Mouse (Mus musculus) neural tube, embryonic 14.5 days (tissue): ENCODE measurements around the gene Gm38392. TPM values are rescaled to one million over a fixed set of nuclear protein-coding genes. Genes with fewer than 3 reads are reported as not detected.

Experiments
- ATAC-seq: fragments of 200-750 bp; cut with Nextera tagmentation; 2 replicates; pipeline ENCODE4 v1.8.0; 2017; ENCODE audit warnings: low read depth, mild to moderate bottlenecking, moderate TSS enrichment, moderate library complexity
- H3K27ac ChIP-seq: fragments of 300-500 bp; sonication (generic); 2 replicates; pipeline ENCODE4 v1.5.1; 2014; ENCODE audit warnings: low read depth, mild to moderate bottlenecking, control low read depth, low read length, moderate library complexity, mixed read lengths
- H3K27me3 ChIP-seq: fragments of 300-500 bp; sonication (generic); 2 replicates; pipeline ENCODE4 v1.6.1; 2014; ENCODE audit warnings: low read length; ENCODE audit not compliant: control insufficient read depth, insufficient read depth
- H3K36me3 ChIP-seq: fragments of 300-500 bp; sonication (generic); 2 replicates; pipeline ENCODE4 v1.6.1; 2014; ENCODE audit warnings: low read length, mixed read lengths; ENCODE audit not compliant: control insufficient read depth, insufficient read depth
- H3K4me1 ChIP-seq: fragments of 300-500 bp; sonication (generic); 2 replicates; pipeline ENCODE4 v1.6.1; 2014; ENCODE audit warnings: low read length; ENCODE audit not compliant: control insufficient read depth, insufficient read depth
- H3K4me2 ChIP-seq: fragments of 300-500 bp; sonication (generic); 2 replicates; pipeline ENCODE4 v1.6.1; 2014; ENCODE audit warnings: mild to moderate bottlenecking, low read depth, low read length, control low read depth
- H3K4me3 ChIP-seq: fragments of 300-500 bp; sonication (generic); 2 replicates; pipeline ENCODE4 v1.5.1; 2014; ENCODE audit warnings: low read depth, low read length, control low read depth, mixed read lengths
- H3K9ac ChIP-seq: fragments of 300-500 bp; sonication (generic); replicated peaks from 2 replicates; pipeline ENCODE4 v1.6.1; 2014; ENCODE audit warnings: low read depth, mild to moderate bottlenecking, control low read depth, low read length, mixed read lengths
- H3K9me3 ChIP-seq: fragments of 300-500 bp; sonication (generic); 2 replicates; pipeline ENCODE4 v1.6.1; 2016; ENCODE audit warnings: low read length; ENCODE audit not compliant: control insufficient read depth
- WGBS: fragments of 180-500 bp; shearing (Covaris S2); extraction: QIAGEN DNeasy Blood & Tissue Kit; methylation state at CpG from one replicate; pipeline ENCODE4 v1.1.7; 2014; 5-methylcytosine and 5-hydroxymethylcytosine counted together
- polyA plus RNA-seq: library from polyadenylated mRNA; unstranded; fragments of >200 nt; fragmentation: Nextera tagmentation; extraction: Ambion mirVana; gene quantifications from 2 replicates; pipeline ENCODE4 v1.2.1, GENCODE M21; 2014

The Gm38392 gene
- polyA plus RNA-seq: 0.72 TPM in 1 of 2 replicates, not detected in the other

- no peak for ATAC-seq
- H3K27ac ChIP-seq: no peak within 1 kb of the TSS
- no peak within 1 kb of the TSS for H3K9ac ChIP-seq
- H3K4me2 ChIP-seq: no peak within 1 kb of the TSS
- H3K9me3 ChIP-seq: no peaks in the 10 kb centered on the region
- H3K4me3 ChIP-seq: no peak within 1 kb of the TSS
- H3K36me3 ChIP-seq: no peaks in the 10 kb centered on the region
- H3K27me3 ChIP-seq: no peaks in the 10 kb centered on the region
- over 99% methylated on average over 4 of the region's 4 CpGs for WGBS
- H3K4me1 ChIP-seq: no peaks in the 10 kb centered on the region
Measured at GRCm38 (mm10) chr3:88287110-88287509, at the start of gene Gm38392. TSS of gene Gm38392 (minus strand) at chr3:88287210.

GRCm38 (mm10) chr3:88336058-88337013, 49.3 kb upstream of the Gm38392 start, which contains the start of the genes Tmem79 and Smg5:
TSS of gene Tmem79 (minus strand) at chr3:88336148.
TSS of gene Smg5 (plus strand) at chr3:88336260.
- Histone ChIP-seq H3K27me3 (no peaks in the 10 kb centered on the region), H3K4me2 (peak within 1 kb of the TSS; percentile 84), H3K4me1 (peaks cover 15% of the 10 kb centered on the region), H3K27ac (peak within 1 kb of the TSS; percentile 95), H3K4me3 (peak within 1 kb of the TSS; percentile 74), H3K36me3 (no peaks in the 10 kb centered on the region), H3K9ac (peak within 1 kb of the TSS; percentile 93), H3K9me3 (no peaks in the 10 kb centered on the region)
- 3% methylated on average over 49 of the region's 66 CpGs for WGBS
- peak; percentile 97 for ATAC-seq

- no peaks in the 10 kb centered on the region for H3K27me3 ChIP-seq
- H3K4me1 ChIP-seq: peaks cover 15% of the 10 kb centered on the region
- H3K9ac ChIP-seq: peak overlapping the region; percentile 93
- no peaks in the 10 kb centered on the region for H3K36me3 ChIP-seq
- H3K27ac ChIP-seq: peak overlapping the region; percentile 95
- 1% methylated on average over 27 of the region's 27 CpGs for WGBS
- peak; percentile 74 for ATAC-seq
- H3K4me3 ChIP-seq: peak overlapping the region; percentile 74
- peak overlapping the region; percentile 84 for H3K4me2 ChIP-seq
- H3K9me3 ChIP-seq: no peaks in the 10 kb centered on the region
Measured at GRCm38 (mm10) chr3:88335436-88336053, 48.5 kb upstream of the Gm38392 start.

GRCm38 (mm10) chr3:88334902-88335435, 48.0 kb upstream of the Gm38392 start:
- Histone ChIP-seq H3K4me1 (peaks cover 15% of the 10 kb centered on the region), H3K36me3 (no peaks in the 10 kb centered on the region), H3K27me3 (no peaks in the 10 kb centered on the region), H3K27ac (no peak overlapping the region), H3K4me2 (peak overlapping the region; percentile 84), H3K4me3 (peak overlapping the region; percentile 74), H3K9ac (peak overlapping the region; percentile 93), H3K9me3 (no peaks in the 10 kb centered on the region)
- no peak for ATAC-seq
- WGBS: 35% methylated on average over 3 of the region's 3 CpGs

GRCm38 (mm10) chr3:88334029-88334658, 47.1 kb upstream of the Gm38392 start:
- H3K27ac ChIP-seq: no peak overlapping the region
- H3K9ac ChIP-seq: no peak overlapping the region
- no peaks in the 10 kb centered on the region for H3K27me3 ChIP-seq
- H3K4me2 ChIP-seq: no peak overlapping the region
- no peak overlapping the region for H3K4me3 ChIP-seq
- no peaks in the 10 kb centered on the region for H3K36me3 ChIP-seq
- peaks cover 15% of the 10 kb centered on the region for H3K4me1 ChIP-seq
- 63% methylated on average over 12 of the region's 12 CpGs for WGBS
- no peak for ATAC-seq
- no peaks in the 10 kb centered on the region for H3K9me3 ChIP-seq

- Histone ChIP-seq H3K9ac (no peak overlapping the region), H3K4me1 (peaks cover 4% of the 10 kb centered on the region), H3K27me3 (no peaks in the 10 kb centered on the region), H3K27ac (no peak overlapping the region), H3K4me3 (no peak overlapping the region), H3K36me3 (no peaks in the 10 kb centered on the region), H3K4me2 (no peak overlapping the region), H3K9me3 (no peaks in the 10 kb centered on the region)
- no peak for ATAC-seq
- 20% methylated on average over 2 of the region's 2 CpGs for WGBS
Measured at GRCm38 (mm10) chr3:88331282-88331681, 44.3 kb upstream of the Gm38392 start.

GRCm38 (mm10) chr3:88328956-88329355, 41.9 kb upstream of the Gm38392 start:
- H3K27ac ChIP-seq: no peak overlapping the region
- no peaks in the 10 kb centered on the region for H3K9me3 ChIP-seq
- no peak overlapping the region for H3K9ac ChIP-seq
- H3K36me3 ChIP-seq: no peaks in the 10 kb centered on the region
- H3K27me3 ChIP-seq: no peaks in the 10 kb centered on the region
- ATAC-seq: no peak
- H3K4me1 ChIP-seq: peaks cover 7% of the 10 kb centered on the region
- WGBS: 59% methylated on average over 5 of the region's 5 CpGs
- H3K4me3 ChIP-seq: no peak overlapping the region
- no peak overlapping the region for H3K4me2 ChIP-seq

GRCm38 (mm10) chr3:88324951-88325405, 38.0 kb upstream of the Gm38392 start, which contains the start of gene Glmp:
TSS of gene Glmp (plus strand) at chr3:88325023.
- H3K4me1 ChIP-seq: peaks cover 7% of the 10 kb centered on the region
- no peaks in the 10 kb centered on the region for H3K9me3 ChIP-seq
- peaks cover 30% of the 10 kb centered on the region for H3K36me3 ChIP-seq
- WGBS: 2% methylated on average over 10 of the region's 10 CpGs
- H3K27me3 ChIP-seq: no peaks in the 10 kb centered on the region
- peak within 1 kb of the TSS; percentile 80 for H3K4me2 ChIP-seq
- H3K27ac ChIP-seq: no peak within 1 kb of the TSS
- ATAC-seq: peak; percentile 84; the same call in 1 of the 2 replicates
- H3K4me3 ChIP-seq: peak within 1 kb of the TSS; percentile 57
- peak within 1 kb of the TSS; percentile 65 for H3K9ac ChIP-seq
